Mouse (Mus musculus) spleen, adult 12 weeks (tissue): ENCODE data around the gene Cytip.

Experiments
- DNase-seq: peaks from one replicate; pipeline ENCODE4 v3.0.0; 2022; ENCODE audit warnings: low spot score

Cytip gene

GRCm38 (mm10) chr2:58195346-58195745, at the start of gene Cytip:
TSS of gene Cytip (minus strand) at chr2:58195532.
- no peak for DNase-seq

GRCm38 (mm10) chr2:58240639-58241038, 45.3 kb upstream of the Cytip start:
- DNase-seq, result no peak

- no peak for DNase-seq
Observed at GRCm38 (mm10) chr2:58237487-58237886, 42.2 kb upstream of the Cytip start.

GRCm38 (mm10) chr2:58199442-58199841, 4.1 kb upstream of the Cytip start:
- DNase-seq, result no peak

- DNase-seq, result no peak
Observed at GRCm38 (mm10) chr2:58196880-58197279, 1.5 kb upstream of the Cytip start.

GRCm38 (mm10) chr2:58194422-58195115, 763 bp downstream of the Cytip start:
- DNase-seq, result no peak

GRCm38 (mm10) chr2:58192160-58192559, 3.2 kb downstream of the Cytip start:
- no peak for DNase-seq

- DNase-seq, result no peak
Observed at GRCm38 (mm10) chr2:58189501-58189900, 5.8 kb downstream of the Cytip start.

GRCm38 (mm10) chr2:58188903-58189302, 6.4 kb downstream of the Cytip start:
- DNase-seq, result no peak

GRCm38 (mm10) chr2:58187310-58188051, 7.9 kb downstream of the Cytip start:
- no peak for DNase-seq

- DNase-seq, result no peak
Observed at GRCm38 (mm10) chr2:58184197-58184596, 11.1 kb downstream of the Cytip start.

- no peak for DNase-seq
Observed at GRCm38 (mm10) chr2:58183658-58184057, 11.7 kb downstream of the Cytip start.

GRCm38 (mm10) chr2:58180776-58181175, 14.6 kb downstream of the Cytip start:
- DNase-seq, result no peak

GRCm38 (mm10) chr2:58179056-58179455, 16.3 kb downstream of the Cytip start:
- DNase-seq, result no peak

GRCm38 (mm10) chr2:58175392-58176291, 19.7 kb downstream of the Cytip start:
- DNase-seq, result no peak

- no peak for DNase-seq
Observed at GRCm38 (mm10) chr2:58174476-58175286, 20.7 kb downstream of the Cytip start.

- no peak for DNase-seq
Observed at GRCm38 (mm10) chr2:58172963-58173362, 22.4 kb downstream of the Cytip start.

GRCm38 (mm10) chr2:58169173-58169572, 26.2 kb downstream of the Cytip start:
- DNase-seq, result no peak

- DNase-seq, result no peak
Observed at GRCm38 (mm10) chr2:58167654-58168053, 27.7 kb downstream of the Cytip start.

GRCm38 (mm10) chr2:58166764-58167163, 28.6 kb downstream of the Cytip start:
- no peak for DNase-seq

- no peak for DNase-seq
Observed at GRCm38 (mm10) chr2:58163457-58164181, 31.7 kb downstream of the Cytip start.
